ENCODE assay signal across 10 mouse cellular contexts in the genomic region with DNA sequence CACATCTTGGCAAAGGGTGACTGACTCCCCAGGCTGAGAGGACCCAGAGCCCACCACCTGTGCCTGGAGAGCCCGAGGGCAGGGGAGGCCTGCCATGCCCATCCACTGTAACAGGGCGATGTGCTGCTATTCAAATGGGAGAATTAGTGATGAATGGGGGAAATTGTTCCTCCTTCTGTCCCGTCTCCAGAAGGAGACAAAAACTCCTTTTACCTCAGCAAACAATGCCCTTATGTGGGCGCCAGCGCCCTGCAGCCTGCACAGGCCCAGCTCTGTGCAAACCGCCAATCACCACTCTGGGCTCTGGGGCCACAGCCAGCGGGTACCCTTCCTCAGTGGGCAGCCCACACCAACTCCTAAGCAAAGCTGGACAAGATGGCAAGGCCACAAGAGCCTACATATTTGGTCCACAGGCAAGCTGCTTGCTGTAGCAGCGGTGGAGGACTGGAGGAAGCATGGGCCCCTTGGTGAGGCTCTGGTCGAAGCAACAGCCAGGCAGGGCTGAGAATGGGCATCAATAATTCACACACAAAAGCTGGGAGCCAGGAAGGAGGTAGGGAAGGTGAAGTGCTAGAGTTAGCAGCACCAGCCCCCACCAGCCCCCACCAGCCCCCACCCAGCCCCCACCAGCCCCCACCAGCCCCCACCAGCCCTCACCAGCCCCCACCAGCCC.
DNase-seq lines count a peak whose midpoint lies in the region; ATAC-seq and TF ChIP-seq lines count a peak whose summit lies in the region.
"Had no signal": no experiment of that assay in that cellular context is flagged by ENCODE, and none has a peak within 500 bp of the region (broad histone marks: within the 10 kb centered on the region; RNA-seq: fewer than 3 reads in every experiment).

No protein-coding gene starts in this region.

- ATAC-seq in heart, embryonic 13.5 days (ENCODE audit: extremely low read depth, insufficient number of reproducible peaks, low FRiP score, low TSS enrichment) = no peak
- ATAC-seq in intestine, embryonic 15.5 days = peak; percentile 22; the same call in 1 of the 2 replicates
- ATAC-seq in midbrain, embryonic 16.5 days = peak; percentile 64
- ATAC-seq in monocyte, adult 5-6 weeks (replicated peaks; ENCODE audit: insufficient number of reproducible peaks, low FRiP score, low TSS enrichment, poor library complexity, severe bottlenecking) = no peak

- peaks cover 80% of the 10 kb centered on the region for H3K4me1 ChIP-seq in heart, embryonic 13.5 days
- peaks cover 13% of the 10 kb centered on the region for H3K4me1 ChIP-seq in heart, adult 2 months (ENCODE audit: control insufficient read depth, insufficient read depth, low read length)
- peaks cover 69% of the 10 kb centered on the region for H3K4me1 ChIP-seq in intestine, embryonic 15.5 days (replicated peaks)
- H3K4me1 ChIP-seq in midbrain, embryonic 16.5 days (ENCODE audit: control insufficient read depth, insufficient read depth, low read length) = peaks cover 26% of the 10 kb centered on the region

- peaks cover 52% of the 10 kb centered on the region for H3K36me3 ChIP-seq in heart, embryonic 13.5 days
- no peaks in the 10 kb centered on the region for H3K36me3 ChIP-seq in heart, adult 2 months (ENCODE audit: control insufficient read depth, insufficient read depth, low read length)
- peaks cover 10% of the 10 kb centered on the region for H3K36me3 ChIP-seq in intestine, embryonic 15.5 days
- H3K36me3 ChIP-seq in midbrain, embryonic 16.5 days (ENCODE audit: control insufficient read depth, insufficient read depth, low read length) = peaks cover 7% of the 10 kb centered on the region

- TF ChIP-seq CTCF in heart, adult 2 months (IDR thresholded peaks at IDR 0.05) = no peak

- no peak for TF ChIP-seq POLR2A in heart, adult 2 months (IDR thresholded peaks at IDR 0.05; ENCODE audit: insufficient read depth, low read depth, low read length)

- no peaks in the 10 kb centered on the region for H3K79me2 ChIP-seq in heart, adult 2 months (replicated peaks; ENCODE audit: control insufficient read depth, insufficient read depth, low read length)

- no peak overlapping the region for H3K4me3 ChIP-seq in heart, embryonic 13.5 days
- H3K4me3 ChIP-seq in heart, adult 2 months = no peak overlapping the region
- no peak overlapping the region for H3K4me3 ChIP-seq in intestine, embryonic 15.5 days (replicated peaks)
- no peak overlapping the region for H3K4me3 ChIP-seq in midbrain, embryonic 16.5 days (ENCODE audit: low read depth, low read length)

- no peak overlapping the region for H3K4me2 ChIP-seq in heart, embryonic 13.5 days
- peak overlapping the region; percentile 28 for H3K4me2 ChIP-seq in intestine, embryonic 15.5 days (replicated peaks)
- no peak overlapping the region for H3K4me2 ChIP-seq in midbrain, embryonic 16.5 days (ENCODE audit: low read length)

- DNase-seq in heart, adult 2 months = no peak
- peak; percentile 50 for DNase-seq in embryo, embryonic 11 days
- DNase-seq in urinary bladder, postnatal 10 days (ENCODE audit: low spot score) = no peak
- DNase-seq in MN1 (ENCODE audit: low spot score) = no peak

- peak overlapping the region; percentile 37; the same call in 1 of the 2 replicates for H3K9ac ChIP-seq in heart, embryonic 13.5 days
- H3K9ac ChIP-seq in heart, adult 2 months (ENCODE audit: low read depth, low read length) = no peak overlapping the region
- H3K9ac ChIP-seq in intestine, embryonic 15.5 days = 0 out of 2 replicates have a peak overlapping the region, but pooled peaks have one; percentile 26
- peak overlapping the region; percentile 34; the same call in 1 of the 2 replicates for H3K9ac ChIP-seq in midbrain, embryonic 16.5 days (ENCODE audit: low read depth, low read length)
- H3K9ac ChIP-seq: liver, embryonic 14.5 days had no signal

- H3K9me3 ChIP-seq in heart, embryonic 13.5 days = no peaks in the 10 kb centered on the region
- no peaks in the 10 kb centered on the region for H3K9me3 ChIP-seq in intestine, embryonic 15.5 days
- no peaks in the 10 kb centered on the region for H3K9me3 ChIP-seq in midbrain, embryonic 16.5 days (replicated peaks; ENCODE audit: control insufficient read depth, low read length, poor library complexity, severe bottlenecking)

- 71% methylated on average over 9 of the region's 9 CpGs for WGBS in heart, embryonic 13.5 days
- WGBS in heart, adult 2 months = 84% methylated on average over 9 of the region's 9 CpGs
- 45% methylated on average over 9 of the region's 9 CpGs for WGBS in intestine, embryonic 15.5 days
- WGBS in midbrain, embryonic 16.5 days = 17% methylated on average over 9 of the region's 9 CpGs

- H3K27ac ChIP-seq in heart, embryonic 13.5 days (replicated peaks) = peak overlapping the region; percentile 43
- no peak overlapping the region for H3K27ac ChIP-seq in heart, adult 2 months
- peak overlapping the region; percentile 91 for H3K27ac ChIP-seq in intestine, embryonic 15.5 days
- peak overlapping the region; percentile 71 for H3K27ac ChIP-seq in midbrain, embryonic 16.5 days (ENCODE audit: low read length)
- H3K27ac ChIP-seq: liver, embryonic 14.5 days had no signal

- no peak for TF ChIP-seq EP300 in heart, adult 2 months (IDR thresholded peaks at IDR 0.05; ENCODE audit: insufficient read depth, low read depth, low read length)

- intact Hi-C loops in heart, adult 2 months (cut with DNase I) = no loop called here

- H3K27me3 ChIP-seq in heart, embryonic 13.5 days (replicated peaks) = no peaks in the 10 kb centered on the region
- H3K27me3 ChIP-seq in heart, adult 2 months (ENCODE audit: control insufficient read depth, insufficient read depth, low read length) = no peaks in the 10 kb centered on the region
- H3K27me3 ChIP-seq in intestine, embryonic 15.5 days (replicated peaks) = no peaks in the 10 kb centered on the region
- H3K27me3 ChIP-seq in midbrain, embryonic 16.5 days (ENCODE audit: control insufficient read depth, insufficient read depth, low read depth, low read length) = no peaks in the 10 kb centered on the region
- H3K27me3 ChIP-seq: CH12.LX had no signal

Comparison
In these comparisons a context has a peak if more than half of its experiments do, and no peak if none do; other contexts are left out.
1. ATAC-seq: peak in intestine, embryonic 15.5 days (single experiment) and midbrain, embryonic 16.5 days (single experiment); none in heart, embryonic 13.5 days (single experiment) and monocyte, adult 5-6 weeks (single experiment).